Mouse (Mus musculus) lung, postnatal 0 days (tissue): Measurements from ENCODE around the gene Mkrn1. TPM values are rescaled to one million over a fixed set of nuclear protein-coding genes. Genes with fewer than 3 reads are reported as not detected.

Experiments
- ATAC-seq: fragments of 200-750 bp; cut with Nextera tagmentation; 2 replicates; pipeline ENCODE4 v1.8.0; 2017; ENCODE audit warnings: moderate library complexity
- DNase-seq: peaks from one replicate; pipeline ENCODE4 v3.0.0-alpha.2; 2016; ENCODE audit warnings: low spot score
- H3K27ac ChIP-seq: fragments of 300-500 bp; sonication (generic); 2 replicates; pipeline ENCODE4 v1.5.1; 2014; ENCODE audit warnings: antibody characterized with exemption, mild to moderate bottlenecking, low read length, mixed read lengths
- H3K27me3 ChIP-seq: fragments of 300-500 bp; sonication (generic); replicated peaks from 2 replicates; pipeline ENCODE4 v1.6.1; 2014; ENCODE audit warnings: low read length, mixed read lengths; ENCODE audit not compliant: insufficient read depth
- H3K36me3 ChIP-seq: fragments of 300-500 bp; sonication (generic); 2 replicates; pipeline ENCODE4 v1.6.1; 2014; ENCODE audit warnings: low read length, mixed read lengths; ENCODE audit not compliant: insufficient read depth
- H3K4me1 ChIP-seq: fragments of 300-500 bp; sonication (generic); 2 replicates; pipeline ENCODE4 v1.6.1; 2014; ENCODE audit warnings: antibody characterized with exemption, low read depth, low read length, mixed read lengths; ENCODE audit not compliant: insufficient read depth
- H3K4me2 ChIP-seq: fragments of 300-500 bp; sonication (generic); replicated peaks from 2 replicates; pipeline ENCODE4 v1.6.1; 2014; ENCODE audit warnings: low read depth, mild to moderate bottlenecking, low read length, moderate library complexity, mixed read lengths
- H3K4me3 ChIP-seq: fragments of 300-500 bp; sonication (generic); 2 replicates; pipeline ENCODE4 v1.5.1; 2014; ENCODE audit warnings: low read depth, low read length
- H3K9ac ChIP-seq: fragments of 300-500 bp; sonication (generic); replicated peaks from 2 replicates; pipeline ENCODE4 v1.6.1; 2014; ENCODE audit warnings: low read depth, mild to moderate bottlenecking
- H3K9me3 ChIP-seq: fragments of 300-500 bp; sonication (generic); 2 replicates; pipeline ENCODE4 v1.6.1; 2016; ENCODE audit warnings: low read length, mixed read lengths
- CTCF ChIP-seq: IDR thresholded peaks from 2 replicates; pipeline ENCODE4 v1.5.1; 2016; ENCODE audit warnings: antibody characterized with exemption, mild to moderate bottlenecking
- EP300 ChIP-seq: IDR thresholded peaks from 2 replicates; pipeline ENCODE4 v1.6.1; 2016; ENCODE audit warnings: antibody characterized with exemption, mild to moderate bottlenecking, control low read depth
- WGBS: fragments of 180-500 bp; shearing (Covaris S2); extraction: QIAGEN DNeasy Blood & Tissue Kit; methylation state at CpG from one replicate; pipeline ENCODE4 v1.1.7; 2014; 5-methylcytosine and 5-hydroxymethylcytosine counted together
- polyA plus RNA-seq: library from polyadenylated mRNA; unstranded; fragments of >200 nt; fragmentation: Nextera tagmentation; extraction: Ambion mirVana; gene quantifications from 2 replicates; pipeline ENCODE4 v1.2.1, GENCODE M21; 2015

Mkrn1 gene
- polyA plus RNA-seq, 1 experiment from 2014 or later = 125 TPM

DNA sequence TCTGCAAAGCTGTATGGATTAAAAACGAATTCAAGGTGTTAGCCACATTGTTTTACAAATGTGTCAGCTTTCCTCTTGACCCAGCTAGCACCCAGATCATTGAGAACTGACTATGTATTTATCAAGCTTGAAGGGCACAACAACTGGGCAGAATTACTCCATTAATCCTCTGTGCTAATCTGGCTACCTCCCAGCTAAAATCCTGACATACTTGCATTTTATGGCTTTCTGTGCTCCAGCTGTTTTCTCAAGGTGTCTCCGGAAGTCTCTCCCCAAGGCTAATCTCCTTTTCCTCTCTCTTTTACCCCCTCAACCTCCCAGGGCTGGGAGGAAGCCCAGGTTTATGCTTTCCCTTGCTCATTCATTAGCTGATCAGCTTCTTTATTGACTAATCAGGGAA lies 34.4 kb upstream of the Mkrn1 start:
- Histone ChIP-seq H3K4me2 (no peak overlapping the region), H3K4me1 (no peaks in the 10 kb centered on the region), H3K9ac (no peak overlapping the region), H3K27ac (no peak overlapping the region), H3K27me3 (no peaks in the 10 kb centered on the region), H3K4me3 (no peak overlapping the region), H3K9me3 (no peaks in the 10 kb centered on the region), H3K36me3 (no peaks in the 10 kb centered on the region)
- DNase-seq (no peak), ATAC-seq (no peak)
- no peak for TF ChIP-seq CTCF
- TF ChIP-seq EP300 = no peak
- 42% methylated on average over 2 of the region's 2 CpGs for WGBS

- no peak overlapping the region for H3K27ac ChIP-seq
- no peak overlapping the region for H3K4me2 ChIP-seq
- H3K4me1 ChIP-seq = no peaks in the 10 kb centered on the region
- DNase-seq (no peak), ATAC-seq (no peak)
- H3K4me3 ChIP-seq = no peak overlapping the region
- no peaks in the 10 kb centered on the region for H3K27me3 ChIP-seq
- WGBS = 87% methylated on average over 4 of the region's 4 CpGs
- H3K36me3 ChIP-seq = no peaks in the 10 kb centered on the region
- TF ChIP-seq EP300 (no peak), CTCF (0 out of 2 replicates have a peak, but pooled peaks have one; percentile 8)
- H3K9me3 ChIP-seq = no peaks in the 10 kb centered on the region
- no peak overlapping the region for H3K9ac ChIP-seq
These were observed 33.3 kb upstream of the Mkrn1 start for GRCm38 (mm10) chr6:39453564-39453963.

GRCm38 (mm10) chr6:39451033-39451432 lies 30.8 kb upstream of the Mkrn1 start:
- H3K9ac ChIP-seq = no peak overlapping the region
- no peak overlapping the region for H3K4me2 ChIP-seq
- 72% methylated on average over 3 of the region's 3 CpGs for WGBS
- no peaks in the 10 kb centered on the region for H3K9me3 ChIP-seq
- TF ChIP-seq EP300 (no peak), CTCF (peak; percentile 51)
- H3K4me3 ChIP-seq = no peak overlapping the region
- H3K27ac ChIP-seq = no peak overlapping the region
- no peak for ATAC-seq
- no peaks in the 10 kb centered on the region for H3K27me3 ChIP-seq
- DNase-seq = no peak
- no peaks in the 10 kb centered on the region for H3K4me1 ChIP-seq
- no peaks in the 10 kb centered on the region for H3K36me3 ChIP-seq

DNA sequence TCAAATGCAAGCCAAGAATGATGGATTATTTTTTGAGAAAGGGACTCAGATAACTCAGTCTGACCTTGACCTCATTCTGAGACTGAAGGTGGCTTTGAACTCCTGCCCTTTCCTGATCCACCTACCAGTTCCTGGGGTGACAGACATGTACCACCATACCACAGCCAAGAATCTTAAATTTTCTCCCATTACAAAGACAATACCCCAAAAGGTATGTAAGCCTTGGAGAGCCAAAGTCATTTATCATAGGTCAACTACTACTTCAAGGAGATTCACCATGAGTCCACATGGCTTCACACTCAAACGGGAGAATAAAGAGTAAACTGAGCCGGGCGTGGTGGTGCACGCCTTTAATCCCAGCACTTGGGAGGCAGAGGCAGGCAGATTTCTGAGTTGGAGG lies 30.3 kb upstream of the Mkrn1 start:
- Histone ChIP-seq H3K4me1 (no peaks in the 10 kb centered on the region), H3K36me3 (no peaks in the 10 kb centered on the region), H3K4me2 (no peak overlapping the region), H3K9me3 (no peaks in the 10 kb centered on the region), H3K27ac (no peak overlapping the region), H3K27me3 (no peaks in the 10 kb centered on the region), H3K4me3 (no peak overlapping the region), H3K9ac (no peak overlapping the region)
- ATAC-seq = no peak
- no peak for TF ChIP-seq EP300
- TF ChIP-seq CTCF = no peak
- DNase-seq = no peak
- WGBS = 85% methylated on average over 4 of the region's 4 CpGs

DNA sequence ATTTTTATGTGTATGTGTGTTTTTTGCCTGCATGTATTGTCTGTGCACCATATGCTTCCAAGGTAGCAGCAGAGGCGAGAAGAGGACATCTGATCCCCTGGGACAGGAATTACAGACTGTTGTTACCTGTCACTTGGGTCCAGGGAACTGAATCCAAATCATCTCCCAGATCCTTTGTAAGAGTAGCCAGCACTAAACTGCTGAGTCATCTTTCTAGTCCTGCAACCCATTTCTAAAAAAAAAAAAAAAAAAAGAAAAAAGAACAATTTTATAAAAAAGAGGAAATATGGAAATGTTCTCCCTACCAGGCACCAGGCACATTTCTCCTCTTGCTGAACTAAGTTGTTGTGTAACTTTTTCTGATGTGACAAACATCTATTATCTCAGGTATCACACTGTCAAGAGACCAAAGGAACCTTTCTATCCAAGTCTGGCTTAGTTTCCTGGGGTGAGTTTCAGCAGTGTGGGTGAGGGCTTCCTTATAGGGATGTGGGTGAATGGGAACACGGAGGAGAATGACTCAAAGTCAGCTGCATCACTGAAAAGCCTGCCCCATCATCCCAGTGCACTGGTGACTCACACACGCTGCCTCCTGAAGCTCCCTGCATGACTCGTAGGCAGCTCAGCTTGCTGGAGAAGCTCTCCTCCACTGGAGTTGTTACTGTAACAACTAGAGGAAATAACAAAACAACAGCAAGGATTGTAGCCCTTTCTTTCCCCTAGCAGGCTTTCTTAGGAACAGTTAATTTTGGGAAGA lies 27.3 kb upstream of the Mkrn1 start:
- H3K36me3 ChIP-seq = no peaks in the 10 kb centered on the region
- 46% methylated on average over 4 of the region's 4 CpGs for WGBS
- TF ChIP-seq EP300 (no peak), CTCF (no peak)
- no peak overlapping the region for H3K4me2 ChIP-seq
- H3K27ac ChIP-seq = no peak overlapping the region
- H3K4me1 ChIP-seq = no peaks in the 10 kb centered on the region
- no peaks in the 10 kb centered on the region for H3K9me3 ChIP-seq
- no peak for ATAC-seq
- no peak overlapping the region for H3K9ac ChIP-seq
- H3K27me3 ChIP-seq = no peaks in the 10 kb centered on the region
- DNase-seq = peak; percentile 46
- no peak overlapping the region for H3K4me3 ChIP-seq

DNA sequence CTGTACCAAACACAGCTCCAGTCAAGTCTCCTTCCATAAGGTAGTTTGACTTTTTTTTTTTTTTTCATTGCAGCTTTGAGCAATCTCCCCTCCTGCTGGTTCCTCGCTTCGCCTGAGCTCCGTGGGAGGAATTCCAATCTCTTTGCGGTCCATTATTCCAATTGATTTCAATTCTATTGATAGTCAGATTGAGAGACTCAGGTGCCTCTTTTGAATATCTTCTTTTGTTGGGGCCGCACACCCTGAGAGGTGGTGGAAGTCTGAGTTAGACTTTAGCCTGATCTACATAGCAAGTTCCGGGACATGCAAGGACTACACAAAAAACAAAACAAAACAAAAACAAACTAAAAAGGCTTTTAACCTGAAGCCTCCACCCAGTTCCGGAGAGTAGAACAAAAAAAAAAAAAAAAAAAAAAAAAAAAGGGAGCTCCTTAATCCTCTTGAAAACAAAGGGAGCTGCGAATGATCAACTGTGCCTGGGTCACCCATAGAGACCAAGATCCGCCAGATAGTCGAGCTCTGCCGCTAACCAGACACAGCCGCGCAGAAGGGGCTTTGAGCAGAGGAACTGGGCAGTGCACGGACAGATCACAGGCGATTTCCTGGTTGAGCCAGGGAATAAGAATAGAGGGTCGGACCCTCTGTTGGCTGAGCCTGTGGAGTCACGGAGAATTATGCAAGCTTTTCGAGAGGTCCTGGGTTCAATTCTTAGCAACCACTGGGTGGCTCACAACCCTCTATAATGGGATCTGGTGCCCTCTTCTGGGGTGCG lies 25.7 kb upstream of the Mkrn1 start:
- Histone ChIP-seq H3K27me3 (no peaks in the 10 kb centered on the region), H3K4me3 (no peak overlapping the region; the same call in 1 of the 2 replicates), H3K9me3 (no peaks in the 10 kb centered on the region), H3K4me1 (no peaks in the 10 kb centered on the region), H3K36me3 (no peaks in the 10 kb centered on the region), H3K4me2 (peak overlapping the region; percentile 32; the same call in 1 of the 2 replicates), H3K27ac (no peak overlapping the region), H3K9ac (no peak overlapping the region)
- no peak for ATAC-seq
- no peak for DNase-seq
- no peak; the same call in 1 of the 2 replicates for TF ChIP-seq CTCF
- no peak for TF ChIP-seq EP300
- WGBS = 14% methylated on average over 19 of the region's 19 CpGs
